Mouse (Mus musculus) heart, embryonic 15.5 days (tissue): ENCODE measurements around the gene Prkcsh. TPM values are rescaled to one million over a fixed set of nuclear protein-coding genes. Genes with fewer than 3 reads are reported as not detected.
A peak's percentile ranks its signal among the peaks of the same experiment; 100 is the strongest.

Experiments used
- ATAC-seq: fragments of 200-750 bp; cut with Nextera tagmentation; replicated peaks from 2 replicates; pipeline ENCODE4 v1.8.0; 2017; ENCODE audit warnings: low read depth, moderate TSS enrichment; ENCODE audit not compliant: insufficient number of reproducible peaks, insufficient read depth, low FRiP score
- H3K27ac ChIP-seq: fragments of 300-500 bp; sonication (generic); 2 replicates; pipeline ENCODE4 v1.5.1; 2015; ENCODE audit warnings: mild to moderate bottlenecking, inconsistent platforms
- H3K27me3 ChIP-seq: fragments of 300-500 bp; sonication (generic); 2 replicates; pipeline ENCODE4 v1.6.1; 2015; ENCODE audit warnings: inconsistent platforms
- H3K36me3 ChIP-seq: fragments of 300-500 bp; sonication (generic); 2 replicates; pipeline ENCODE4 v1.6.1; 2015; ENCODE audit warnings: mild to moderate bottlenecking, inconsistent platforms
- H3K4me1 ChIP-seq: fragments of 300-500 bp; sonication (generic); replicated peaks from 2 replicates; pipeline ENCODE4 v1.6.1; 2015; ENCODE audit warnings: inconsistent platforms
- H3K4me2 ChIP-seq: fragments of 300-500 bp; sonication (generic); 2 replicates; pipeline ENCODE4 v1.6.1; 2015; ENCODE audit warnings: inconsistent platforms, mild to moderate bottlenecking, moderate library complexity
- H3K4me3 ChIP-seq: fragments of 300-500 bp; sonication (generic); 2 replicates; pipeline ENCODE4 v1.5.1; 2015; ENCODE audit warnings: mild to moderate bottlenecking, inconsistent platforms
- H3K9ac ChIP-seq: fragments of 300-500 bp; sonication (generic); 2 replicates; pipeline ENCODE4 v1.6.1; 2015; ENCODE audit warnings: mild to moderate bottlenecking, inconsistent platforms
- H3K9me3 ChIP-seq: fragments of 300-500 bp; sonication (generic); replicated peaks from 2 replicates; pipeline ENCODE4 v1.6.1; 2016; ENCODE audit warnings: inconsistent platforms
- WGBS: fragments of 180-500 bp; shearing (Covaris S2); methylation state at CpG from one replicate; pipeline ENCODE4 v1.1.7; 2015; ENCODE audit warnings: mixed read lengths; 5-methylcytosine and 5-hydroxymethylcytosine counted together
- polyA plus RNA-seq: library from polyadenylated mRNA; unstranded; fragments of >200 nt; fragmentation: Nextera tagmentation; extraction: Ambion mirVana; gene quantifications from 2 replicates; pipeline ENCODE4 v1.2.1, GENCODE M21; 2015

Gene Prkcsh
- polyA plus RNA-seq, 1 experiment from 2014 or later: 60.3 TPM

- H3K36me3 ChIP-seq: peaks cover 21% of the 10 kb centered on the region
- H3K27ac ChIP-seq: no peak overlapping the region
- 66% methylated on average over 7 of the region's 7 CpGs for WGBS
- no peak overlapping the region for H3K4me3 ChIP-seq
- no peak overlapping the region for H3K9ac ChIP-seq
- no peaks in the 10 kb centered on the region for H3K4me1 ChIP-seq
- ATAC-seq: no peak
- H3K4me2 ChIP-seq: no peak overlapping the region
- H3K27me3 ChIP-seq: no peaks in the 10 kb centered on the region
- no peaks in the 10 kb centered on the region for H3K9me3 ChIP-seq
These were observed 14.7 kb downstream of the Prkcsh start for GRCm38 (mm10) chr9:22017208-22017825.

- no peaks in the 10 kb centered on the region for H3K36me3 ChIP-seq
- no peaks in the 10 kb centered on the region for H3K9me3 ChIP-seq
- H3K4me1 ChIP-seq: no peaks in the 10 kb centered on the region
- no peak overlapping the region for H3K9ac ChIP-seq
- H3K27me3 ChIP-seq: no peaks in the 10 kb centered on the region
- H3K27ac ChIP-seq: no peak overlapping the region
- H3K4me2 ChIP-seq: no peak overlapping the region
- ATAC-seq: no peak
- no peak overlapping the region for H3K4me3 ChIP-seq
- 54% methylated on average over 8 of the region's 8 CpGs for WGBS
These were observed 22.0 kb downstream of the Prkcsh start for GRCm38 (mm10) chr9:22024592-22024991.

- 44% methylated on average over 7 of the region's 7 CpGs for WGBS
- H3K27ac ChIP-seq: no peak overlapping the region
These were observed 25.9 kb downstream of the Prkcsh start for GRCm38 (mm10) chr9:22028467-22028866.

GRCm38 (mm10) chr9:22030386-22030785 lies 27.8 kb downstream of the Prkcsh start:
- Histone ChIP-seq H3K9me3 (no peaks in the 10 kb centered on the region), H3K9ac (no peak overlapping the region), H3K4me1 (no peaks in the 10 kb centered on the region), H3K27ac (no peak overlapping the region), H3K27me3 (no peaks in the 10 kb centered on the region), H3K4me3 (no peak overlapping the region), H3K4me2 (no peak overlapping the region), H3K36me3 (no peaks in the 10 kb centered on the region)
- WGBS: 83% methylated on average over 9 of the region's 9 CpGs
- no peak for ATAC-seq

More at GRCm38 (mm10) chr9:22028467-22028866, 25.9 kb downstream of the Prkcsh start:
- Histone ChIP-seq H3K4me1 (no peaks in the 10 kb centered on the region), H3K9me3 (no peaks in the 10 kb centered on the region), H3K4me3 (no peak overlapping the region), H3K36me3 (no peaks in the 10 kb centered on the region), H3K27me3 (no peaks in the 10 kb centered on the region), H3K4me2 (no peak overlapping the region), H3K9ac (no peak overlapping the region)
- no peak for ATAC-seq

- Histone ChIP-seq H3K4me1 (no peaks in the 10 kb centered on the region), H3K4me3 (no peak overlapping the region), H3K36me3 (no peaks in the 10 kb centered on the region), H3K4me2 (no peak overlapping the region), H3K9me3 (no peaks in the 10 kb centered on the region), H3K27ac (no peak overlapping the region), H3K27me3 (no peaks in the 10 kb centered on the region), H3K9ac (no peak overlapping the region)
- no peak for ATAC-seq
- 61% methylated on average over 6 of the region's 6 CpGs for WGBS
These were observed 32.9 kb downstream of the Prkcsh start for GRCm38 (mm10) chr9:22035300-22036044.

- no peak overlapping the region for H3K4me3 ChIP-seq
- H3K9ac ChIP-seq: no peak overlapping the region
- 71% methylated on average over 10 of the region's 10 CpGs for WGBS
- no peak overlapping the region for H3K27ac ChIP-seq
- H3K9me3 ChIP-seq: no peaks in the 10 kb centered on the region
- no peak for ATAC-seq
- no peaks in the 10 kb centered on the region for H3K36me3 ChIP-seq
- H3K27me3 ChIP-seq: no peaks in the 10 kb centered on the region
- H3K4me1 ChIP-seq: no peaks in the 10 kb centered on the region
- H3K4me2 ChIP-seq: no peak overlapping the region
These were observed 35.2 kb downstream of the Prkcsh start for GRCm38 (mm10) chr9:22037826-22038225.

- Histone ChIP-seq H3K4me1 (no peaks in the 10 kb centered on the region), H3K4me2 (no peak overlapping the region)
- WGBS: 59% methylated on average over 2 of the region's 2 CpGs
These were observed 39.2 kb downstream of the Prkcsh start for GRCm38 (mm10) chr9:22041832-22042231.

GRCm38 (mm10) chr9:22047329-22047728 lies 44.7 kb downstream of the Prkcsh start:
- Histone ChIP-seq H3K9ac (no peak overlapping the region), H3K36me3 (no peaks in the 10 kb centered on the region), H3K27ac (no peak overlapping the region), H3K4me2 (no peak overlapping the region), H3K27me3 (peaks cover 41% of the 10 kb centered on the region), H3K4me1 (peaks cover 20% of the 10 kb centered on the region), H3K4me3 (no peak overlapping the region), H3K9me3 (no peaks in the 10 kb centered on the region)
- no peak for ATAC-seq
- 47% methylated on average over 9 of the region's 9 CpGs for WGBS

More at GRCm38 (mm10) chr9:22041832-22042231, 39.2 kb downstream of the Prkcsh start:
- Histone ChIP-seq H3K4me3 (no peak overlapping the region), H3K27me3 (no peaks in the 10 kb centered on the region), H3K27ac (no peak overlapping the region), H3K9ac (no peak overlapping the region), H3K9me3 (no peaks in the 10 kb centered on the region), H3K36me3 (no peaks in the 10 kb centered on the region)
- ATAC-seq: no peak

GRCm38 (mm10) chr9:22049315-22049714 lies 46.7 kb downstream of the Prkcsh start:
- H3K9me3 ChIP-seq: no peaks in the 10 kb centered on the region
- H3K36me3 ChIP-seq: no peaks in the 10 kb centered on the region
- H3K4me1 ChIP-seq: peaks cover 20% of the 10 kb centered on the region
- H3K4me2 ChIP-seq: no peak overlapping the region
- 57% methylated on average over 11 of the region's 11 CpGs for WGBS
- peaks cover 59% of the 10 kb centered on the region for H3K27me3 ChIP-seq
- no peak for ATAC-seq
- H3K4me3 ChIP-seq: no peak overlapping the region
- H3K9ac ChIP-seq: no peak overlapping the region
- no peak overlapping the region for H3K27ac ChIP-seq

- no peak for ATAC-seq
- WGBS: 52% methylated on average over 4 of the region's 4 CpGs
- no peak overlapping the region for H3K9ac ChIP-seq
- H3K4me1 ChIP-seq: peaks cover 25% of the 10 kb centered on the region
- H3K4me3 ChIP-seq: peak overlapping the region; percentile 43; the same call in 1 of the 2 replicates
- H3K27me3 ChIP-seq: peaks cover 64% of the 10 kb centered on the region
- no peaks in the 10 kb centered on the region for H3K36me3 ChIP-seq
- no peak overlapping the region for H3K4me2 ChIP-seq
- no peaks in the 10 kb centered on the region for H3K9me3 ChIP-seq
- no peak overlapping the region for H3K27ac ChIP-seq
These were observed 47.2 kb downstream of the Prkcsh start for GRCm38 (mm10) chr9:22049721-22050270.

GRCm38 (mm10) chr9:22050351-22050889 lies 47.8 kb downstream of the Prkcsh start:
- ATAC-seq: peak; percentile 73
- peak overlapping the region; percentile 14; the same call in 1 of the 2 replicates for H3K9ac ChIP-seq
- 2% methylated on average over 43 of the region's 43 CpGs for WGBS

More at GRCm38 (mm10) chr9:22050351-22050889, 47.8 kb downstream of the Prkcsh start:
- Histone ChIP-seq H3K4me3 (peak overlapping the region; percentile 43), H3K9me3 (no peaks in the 10 kb centered on the region), H3K4me2 (peak overlapping the region; percentile 78), H3K27ac (no peak overlapping the region), H3K36me3 (no peaks in the 10 kb centered on the region), H3K27me3 (peaks cover 70% of the 10 kb centered on the region), H3K4me1 (peaks cover 27% of the 10 kb centered on the region)
